Mouse (Mus musculus): ENCODE results near the gene Syngr3. TPM values are rescaled to one million over a fixed set of nuclear protein-coding genes. Genes with fewer than 3 reads are reported as not detected.

Gene Syngr3
- total and polyA plus RNA-seq, 3 experiments: 0.08 TPM; not detected in 2

GRCm38 (mm10) chr17:24645916-24646315 lies 43.8 kb downstream of the Syngr3 start:
- Histone ChIP-seq H3K36me3 (replicated peaks) (no peaks in the 10 kb centered on the region), H3K27me3 (ENCODE audit: insufficient read depth, low read length) (peaks cover 90% of the 10 kb centered on the region), H3K4me3 (ENCODE audit: low read depth, low read length) (no peak overlapping the region), H3K4me1 (ENCODE audit: insufficient read depth, low read depth, low read length) (peaks cover 13% of the 10 kb centered on the region), H3K9me3 (replicated peaks) (no peaks in the 10 kb centered on the region)
- DNase-seq (ENCODE audit: low spot score) (no peak), ATAC-seq (ENCODE audit: extremely low read depth, insufficient number of reproducible peaks, low FRiP score, poor library complexity, severe bottlenecking) (no peak)
- no peak for TF ChIP-seq TAL1 (conservative IDR thresholded peaks at IDR 0.05; ENCODE audit: low read depth, low read length)
- no peak for TF ChIP-seq POLR2AphosphoS5 (IDR thresholded peaks at IDR 0.05; ENCODE audit: insufficient replicate concordance, low read depth, low read length)
- no peak for TF ChIP-seq CTCF (IDR thresholded peaks at IDR 0.05; ENCODE audit: low read depth, low read length)
- no peak for TF ChIP-seq GATA2 (IDR thresholded peaks at IDR 0.05; ENCODE audit: borderline replicate concordance, low read depth, low read length)
- no peak for TF ChIP-seq GATA1 (IDR thresholded peaks at IDR 0.05; ENCODE audit: borderline replicate concordance, low read length)

GRCm38 (mm10) chr17:24644875-24645721 lies 44.7 kb downstream of the Syngr3 start:
- TF ChIP-seq CTCF (IDR thresholded peaks at IDR 0.05; ENCODE audit: low read depth, low read length) (no peak), POLR2AphosphoS5 (IDR thresholded peaks at IDR 0.05; ENCODE audit: insufficient replicate concordance, low read depth, low read length) (no peak), GATA1 (IDR thresholded peaks at IDR 0.05; ENCODE audit: borderline replicate concordance, low read length) (no peak), GATA2 (IDR thresholded peaks at IDR 0.05; ENCODE audit: borderline replicate concordance, low read depth, low read length) (no peak), TAL1 (conservative IDR thresholded peaks at IDR 0.05; ENCODE audit: low read depth, low read length) (no peak)
- Histone ChIP-seq H3K4me3 (ENCODE audit: low read depth, low read length) (no peak overlapping the region), H3K4me1 (ENCODE audit: insufficient read depth, low read depth, low read length) (peaks cover 10% of the 10 kb centered on the region; the same call in 1 of the 2 replicates), H3K27me3 (ENCODE audit: insufficient read depth, low read length) (peaks cover 81% of the 10 kb centered on the region), H3K36me3 (replicated peaks) (no peaks in the 10 kb centered on the region), H3K9me3 (replicated peaks) (no peaks in the 10 kb centered on the region)
- DNase-seq (ENCODE audit: low spot score): no peak
- no peak for ATAC-seq (ENCODE audit: extremely low read depth, insufficient number of reproducible peaks, low FRiP score, poor library complexity, severe bottlenecking)

GRCm38 (mm10) chr17:24644030-24644715 lies 45.6 kb downstream of the Syngr3 start:
- DNase-seq (ENCODE audit: low spot score) (no peak), ATAC-seq (ENCODE audit: extremely low read depth, insufficient number of reproducible peaks, low FRiP score, poor library complexity, severe bottlenecking) (no peak)
- TF ChIP-seq GATA2 (IDR thresholded peaks at IDR 0.05; ENCODE audit: borderline replicate concordance, low read depth, low read length): no peak
- TF ChIP-seq GATA1 (IDR thresholded peaks at IDR 0.05; ENCODE audit: borderline replicate concordance, low read length): no peak
- 0 out of 2 replicates have a peak, but pooled peaks cover 3% of the 10 kb centered on the region for H3K4me1 ChIP-seq (ENCODE audit: insufficient read depth, low read depth, low read length)
- H3K4me3 ChIP-seq (ENCODE audit: low read depth, low read length): no peak overlapping the region
- H3K27me3 ChIP-seq (ENCODE audit: insufficient read depth, low read length): peaks cover 72% of the 10 kb centered on the region
- H3K36me3 ChIP-seq (replicated peaks): peaks cover 3% of the 10 kb centered on the region
- no peaks in the 10 kb centered on the region for H3K9me3 ChIP-seq (replicated peaks)

GRCm38 (mm10) chr17:24642791-24643343 lies 46.9 kb downstream of the Syngr3 start:
- Histone ChIP-seq H3K27me3 (ENCODE audit: insufficient read depth, low read length) (peaks cover 61% of the 10 kb centered on the region), H3K36me3 (replicated peaks) (peaks cover 14% of the 10 kb centered on the region), H3K9me3 (replicated peaks) (no peaks in the 10 kb centered on the region), H3K4me3 (ENCODE audit: low read depth, low read length) (no peak overlapping the region), H3K4me1 (ENCODE audit: insufficient read depth, low read depth, low read length) (0 out of 2 replicates have a peak, but pooled peaks cover 3% of the 10 kb centered on the region)
- TF ChIP-seq GATA2 (IDR thresholded peaks at IDR 0.05; ENCODE audit: borderline replicate concordance, low read depth, low read length) (no peak), CTCF (IDR thresholded peaks at IDR 0.05; ENCODE audit: low read depth, low read length) (no peak), GATA1 (IDR thresholded peaks at IDR 0.05; ENCODE audit: borderline replicate concordance, low read length) (no peak), TAL1 (conservative IDR thresholded peaks at IDR 0.05; ENCODE audit: low read depth, low read length) (no peak), POLR2AphosphoS5 (IDR thresholded peaks at IDR 0.05; ENCODE audit: insufficient replicate concordance, low read depth, low read length) (no peak)
- DNase-seq (ENCODE audit: low spot score) (no peak), ATAC-seq (ENCODE audit: extremely low read depth, insufficient number of reproducible peaks, low FRiP score, poor library complexity, severe bottlenecking) (no peak)

GRCm38 (mm10) chr17:24641944-24642343 lies 47.8 kb downstream of the Syngr3 start:
- TF ChIP-seq POLR2AphosphoS5 (IDR thresholded peaks at IDR 0.05; ENCODE audit: insufficient replicate concordance, low read depth, low read length): no peak
- no peak for TF ChIP-seq CTCF (IDR thresholded peaks at IDR 0.05; ENCODE audit: low read depth, low read length)
- TF ChIP-seq GATA2 (IDR thresholded peaks at IDR 0.05; ENCODE audit: borderline replicate concordance, low read depth, low read length): no peak
- no peak for TF ChIP-seq GATA1 (IDR thresholded peaks at IDR 0.05; ENCODE audit: borderline replicate concordance, low read length)
- H3K36me3 ChIP-seq (replicated peaks): peaks cover 16% of the 10 kb centered on the region
- H3K27me3 ChIP-seq (ENCODE audit: insufficient read depth, low read length): peaks cover 51% of the 10 kb centered on the region
- ATAC-seq (ENCODE audit: extremely low read depth, insufficient number of reproducible peaks, low FRiP score, poor library complexity, severe bottlenecking): no peak
- DNase-seq (ENCODE audit: low spot score): no peak
- H3K9me3 ChIP-seq (replicated peaks): no peaks in the 10 kb centered on the region
- 0 out of 2 replicates have a peak, but pooled peaks cover 3% of the 10 kb centered on the region for H3K4me1 ChIP-seq (ENCODE audit: insufficient read depth, low read depth, low read length)
- no peak overlapping the region for H3K4me3 ChIP-seq (ENCODE audit: low read depth, low read length)

GRCm38 (mm10) chr17:24640581-24640980 lies 49.2 kb downstream of the Syngr3 start:
- H3K36me3 ChIP-seq (replicated peaks): peaks cover 28% of the 10 kb centered on the region
- H3K9me3 ChIP-seq (replicated peaks): no peaks in the 10 kb centered on the region
- no peak overlapping the region for H3K4me3 ChIP-seq (ENCODE audit: low read depth, low read length)
- ATAC-seq (ENCODE audit: extremely low read depth, insufficient number of reproducible peaks, low FRiP score, poor library complexity, severe bottlenecking) (no peak), DNase-seq (ENCODE audit: low spot score) (no peak)
- TF ChIP-seq TAL1 (conservative IDR thresholded peaks at IDR 0.05; ENCODE audit: low read depth, low read length) (no peak), CTCF (IDR thresholded peaks at IDR 0.05; ENCODE audit: low read depth, low read length) (no peak), GATA1 (IDR thresholded peaks at IDR 0.05; ENCODE audit: borderline replicate concordance, low read length) (no peak), POLR2AphosphoS5 (IDR thresholded peaks at IDR 0.05; ENCODE audit: insufficient replicate concordance, low read depth, low read length) (no peak), GATA2 (IDR thresholded peaks at IDR 0.05; ENCODE audit: borderline replicate concordance, low read depth, low read length) (no peak)
- H3K27me3 ChIP-seq (ENCODE audit: insufficient read depth, low read length): peaks cover 41% of the 10 kb centered on the region
- peaks cover 9% of the 10 kb centered on the region for H3K4me1 ChIP-seq (ENCODE audit: insufficient read depth, low read depth, low read length)

Measured in G1E (cell line).